Mouse (Mus musculus) megakaryocyte, embryonic 14.5 days (primary cell): ENCODE data around the gene Prss45.

Experiments used
- FLI1 ChIP-seq: IDR thresholded peaks from 2 replicates; pipeline ENCODE4 v1.6.1; 2012; ENCODE audit warnings: low read length, inconsistent platforms, mixed read lengths
- GATA1 ChIP-seq: IDR thresholded peaks from 3 replicates; pipeline ENCODE4 v1.6.1; 2012; ENCODE audit warnings: mixed read lengths, low read length, inconsistent platforms, borderline replicate concordance

DNA sequence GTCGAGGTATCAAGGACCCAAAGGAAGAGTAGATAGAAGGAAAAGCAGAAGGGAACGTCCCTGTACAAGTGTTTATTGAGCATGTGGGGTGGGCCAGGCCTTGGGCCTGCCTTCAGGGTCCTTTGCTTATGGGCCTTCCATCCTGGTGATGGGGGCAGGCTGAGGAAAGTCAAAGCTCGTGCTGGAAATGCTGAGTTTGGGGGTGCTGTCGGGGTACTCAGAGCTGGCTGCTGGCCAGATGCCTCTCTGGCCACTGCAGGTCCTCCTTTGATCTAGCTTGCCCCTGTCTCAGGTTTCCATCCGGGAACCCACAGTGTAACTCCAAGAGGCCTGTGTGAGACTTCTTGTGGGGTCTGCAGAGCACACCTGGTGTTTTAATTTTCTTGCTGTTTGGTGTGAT is 24.1 kb downstream of the Prss45 start:
- no peak for TF ChIP-seq GATA1
- TF ChIP-seq FLI1: no peak
